Mouse (Mus musculus): ENCODE data around the gene Bmp10. TPM values are rescaled to one million over a fixed set of nuclear protein-coding genes. Genes with fewer than 3 reads are reported as not detected.

The Bmp10 gene
- total and polyA plus RNA-seq, 3 experiments = not detected

GRCm38 (mm10) chr6:87475223-87475622 lies 46.4 kb downstream of the Bmp10 start:
- Histone ChIP-seq H3K4me1 (ENCODE audit: control insufficient read depth in 1 of 2, insufficient read depth in 2 of 2, low read length in 2 of 2) (no peaks in the 10 kb centered on the region), H3K27ac (ENCODE audit: control insufficient read depth, low read depth, low read length) (no peak overlapping the region), H3K36me3 (ENCODE audit: control insufficient read depth in 1 of 2, insufficient read depth in 2 of 2, low read length in 2 of 2) (no peaks in the 10 kb centered on the region; a peak in 1 of 4 replicates), H3K9me3 (replicated peaks; ENCODE audit: insufficient read depth, low read length) (no peaks in the 10 kb centered on the region), H3K9ac (ENCODE audit: control insufficient read depth, low read depth, low read length, poor library complexity, severe bottlenecking) (no peak overlapping the region), H3K27me3 (ENCODE audit: control insufficient read depth in 1 of 2, insufficient read depth in 2 of 2, low read length in 2 of 2) (no peaks in the 10 kb centered on the region), H3K79me2 (ENCODE audit: control insufficient read depth, insufficient read depth, low read length, poor library complexity) (no peaks in the 10 kb centered on the region), H3K4me3 (ENCODE audit: control insufficient read depth in 1 of 2, insufficient read depth in 1 of 2, low read depth in 2 of 2, low read length in 2 of 2) (no peak overlapping the region)
- DNase-seq (ENCODE audit: low read depth, low spot score) = no peak
- TF ChIP-seq POLR2AphosphoS2 (IDR thresholded peaks at IDR 0.05; ENCODE audit: low read length) (no peak), MEF2A (IDR thresholded peaks at IDR 0.05; ENCODE audit: extremely low read depth, insufficient replicate concordance, low read depth, low read length, poor library complexity, severe bottlenecking) (no peak), KAT2A (conservative IDR thresholded peaks at IDR 0.05; ENCODE audit: low read depth, low read length) (no peak), ELF1 (IDR thresholded peaks at IDR 0.05; ENCODE audit: low read depth, low read length) (no peak), SIN3A (IDR thresholded peaks at IDR 0.05; ENCODE audit: low read length) (no peak)

GRCm38 (mm10) chr6:87478847-87479246 lies 50.1 kb downstream of the Bmp10 start:
- Histone ChIP-seq H3K36me3 (ENCODE audit: control insufficient read depth in 1 of 2, insufficient read depth in 2 of 2, low read length in 2 of 2) (no peaks in the 10 kb centered on the region), H3K4me3 (ENCODE audit: control insufficient read depth in 1 of 2, insufficient read depth in 1 of 2, low read depth in 2 of 2, low read length in 2 of 2) (no peak overlapping the region), H3K27me3 (ENCODE audit: control insufficient read depth in 1 of 2, insufficient read depth in 2 of 2, low read length in 2 of 2) (no peaks in the 10 kb centered on the region), H3K9ac (ENCODE audit: control insufficient read depth, low read depth, low read length, poor library complexity, severe bottlenecking) (no peak overlapping the region), H3K9me3 (replicated peaks; ENCODE audit: insufficient read depth, low read length) (no peaks in the 10 kb centered on the region), H3K4me1 (ENCODE audit: control insufficient read depth in 1 of 2, insufficient read depth in 2 of 2, low read length in 2 of 2) (no peaks in the 10 kb centered on the region), H3K79me2 (ENCODE audit: control insufficient read depth, insufficient read depth, low read length, poor library complexity) (no peaks in the 10 kb centered on the region), H3K27ac (ENCODE audit: control insufficient read depth, low read depth, low read length) (no peak overlapping the region)
- no peak for DNase-seq (ENCODE audit: low read depth, low spot score)
- TF ChIP-seq RAD21 (IDR thresholded peaks at IDR 0.05; ENCODE audit: low read depth, low read length) (no peak), MAZ (IDR thresholded peaks at IDR 0.05; ENCODE audit: low read depth, low read length) (no peak), JUND (IDR thresholded peaks at IDR 0.05; ENCODE audit: low read depth, low read length) (no peak), TBP (IDR thresholded peaks at IDR 0.05; ENCODE audit: low read depth, low read length) (no peak), USF1 (IDR thresholded peaks at IDR 0.05; ENCODE audit: low read depth, low read length) (no peak)

- no peak for TF ChIP-seq MXI1 (IDR thresholded peaks at IDR 0.05; ENCODE audit: low read depth, low read length)
- TF ChIP-seq MYC (IDR thresholded peaks at IDR 0.05; ENCODE audit: low read depth, low read length) = no peak
- TF ChIP-seq KAT2A (conservative IDR thresholded peaks at IDR 0.05; ENCODE audit: low read depth, low read length) = no peak
- TF ChIP-seq GATA1 (IDR thresholded peaks at IDR 0.05; ENCODE audit: low read depth, low read length) = no peak
- no peak for TF ChIP-seq ETS1 (IDR thresholded peaks at IDR 0.05; ENCODE audit: low read depth, low read length)
- TF ChIP-seq TBP (IDR thresholded peaks at IDR 0.05; ENCODE audit: low read depth, low read length) = no peak
- TF ChIP-seq TAL1 (IDR thresholded peaks at IDR 0.05; ENCODE audit: low read length) = no peak
- TF ChIP-seq RCOR1 (IDR thresholded peaks at IDR 0.05; ENCODE audit: low read depth, low read length) = no peak
- TF ChIP-seq CTCF (IDR thresholded peaks at IDR 0.05 in 2 of 3, conservative IDR thresholded peaks at IDR 0.05 in 1 of 3; ENCODE audit: control insufficient read depth in 1 of 3, insufficient read depth in 1 of 3, low read depth in 2 of 3, low read length in 3 of 3, poor library complexity in 1 of 3, severe bottlenecking in 1 of 3) = no peak
- TF ChIP-seq MAX (IDR thresholded peaks at IDR 0.05; ENCODE audit: low read length) = no peak
- TF ChIP-seq EP300 (IDR thresholded peaks at IDR 0.05; ENCODE audit: low read depth in 1 of 2, low read length in 2 of 2) = no peak
- no peak for TF ChIP-seq UBTF (IDR thresholded peaks at IDR 0.05; ENCODE audit: borderline replicate concordance, insufficient read depth, low read depth, low read length)
- no peak for TF ChIP-seq TCF12 (IDR thresholded peaks at IDR 0.05; ENCODE audit: low read depth, low read length)
- no peak for TF ChIP-seq SMC3 (IDR thresholded peaks at IDR 0.05; ENCODE audit: low read depth, low read length)
- no peak for TF ChIP-seq NRF1 (IDR thresholded peaks at IDR 0.05; ENCODE audit: insufficient read depth, low read depth, low read length, poor library complexity, severe bottlenecking)
- Histone ChIP-seq H3K9me3 (replicated peaks; ENCODE audit: insufficient read depth, low read length) (no peaks in the 10 kb centered on the region), H3K27me3 (ENCODE audit: control insufficient read depth in 1 of 2, insufficient read depth in 2 of 2, low read length in 2 of 2) (no peaks in the 10 kb centered on the region), H3K27ac (ENCODE audit: control insufficient read depth, low read depth, low read length) (no peak overlapping the region), H3K36me3 (ENCODE audit: control insufficient read depth in 1 of 2, insufficient read depth in 2 of 2, low read length in 2 of 2) (no peaks in the 10 kb centered on the region), H3K9ac (ENCODE audit: control insufficient read depth, low read depth, low read length, poor library complexity, severe bottlenecking) (no peak overlapping the region), H3K4me3 (ENCODE audit: control insufficient read depth in 1 of 2, insufficient read depth in 1 of 2, low read depth in 2 of 2, low read length in 2 of 2) (no peak overlapping the region), H3K4me1 (ENCODE audit: control insufficient read depth in 1 of 2, insufficient read depth in 2 of 2, low read length in 2 of 2) (no peaks in the 10 kb centered on the region), H3K79me2 (ENCODE audit: control insufficient read depth, insufficient read depth, low read length, poor library complexity) (no peaks in the 10 kb centered on the region)
- DNase-seq (ENCODE audit: low read depth, low spot score) = no peak
Measured at GRCm38 (mm10) chr6:87479291-87479999, 50.7 kb downstream of the Bmp10 start.

All from MEL (cell line).